Mouse (Mus musculus) ES-CJ7 (cell line): ENCODE results near the gene Pnmal2.

Experiments
- DNase-seq: peaks from one replicate; pipeline ENCODE4 v3.0.0; 2011; ENCODE audit warnings: low read depth, low spot score

Gene Pnmal2

GRCm38 (mm10) chr7:16944061-16944807, at the start of gene Pnmal2:
Pnmal2 (plus strand) TSS chr7:16944682.
- DNase-seq = peak; percentile 95

GRCm38 (mm10) chr7:16895000-16895399, 49.5 kb upstream of the Pnmal2 start:
- peak; percentile 90 for DNase-seq

GRCm38 (mm10) chr7:16895511-16895910, 49.0 kb upstream of the Pnmal2 start:
- no peak for DNase-seq

- no peak for DNase-seq
These were observed 44.0 kb upstream of the Pnmal2 start for GRCm38 (mm10) chr7:16900526-16900925.

GRCm38 (mm10) chr7:16903439-16903955, 41.0 kb upstream of the Pnmal2 start:
- DNase-seq = no peak

GRCm38 (mm10) chr7:16904120-16904675, 40.3 kb upstream of the Pnmal2 start:
- no peak for DNase-seq

- no peak for DNase-seq
These were observed 38.9 kb upstream of the Pnmal2 start for GRCm38 (mm10) chr7:16905491-16906021.

- no peak for DNase-seq
These were observed 38.2 kb upstream of the Pnmal2 start, which contains the start of gene Ptgir for GRCm38 (mm10) chr7:16906281-16906680. Ptgir (plus strand) TSS chr7:16906490.

GRCm38 (mm10) chr7:16906889-16907559, 37.5 kb upstream of the Pnmal2 start:
- no peak for DNase-seq

GRCm38 (mm10) chr7:16907842-16908241, 36.6 kb upstream of the Pnmal2 start:
- no peak for DNase-seq

GRCm38 (mm10) chr7:16908367-16908766, 36.1 kb upstream of the Pnmal2 start:
- DNase-seq = no peak

- no peak for DNase-seq
These were observed 35.6 kb upstream of the Pnmal2 start for GRCm38 (mm10) chr7:16908859-16909258.

- no peak for DNase-seq
These were observed 34.6 kb upstream of the Pnmal2 start for GRCm38 (mm10) chr7:16909909-16910308.

- DNase-seq = no peak
These were observed 32.6 kb upstream of the Pnmal2 start for GRCm38 (mm10) chr7:16911904-16912303.

GRCm38 (mm10) chr7:16912360-16912759, 32.1 kb upstream of the Pnmal2 start:
- no peak for DNase-seq

- DNase-seq = peak; percentile 54
These were observed 30.6 kb upstream of the Pnmal2 start for GRCm38 (mm10) chr7:16913806-16914452.

- DNase-seq = no peak
These were observed 29.8 kb upstream of the Pnmal2 start for GRCm38 (mm10) chr7:16914453-16915343.

GRCm38 (mm10) chr7:16915461-16916340, 28.8 kb upstream of the Pnmal2 start:
- no peak for DNase-seq
